Mouse (Mus musculus): ENCODE results near the gene Il20rb.

- TF ChIP-seq EP300 (optimal IDR thresholded peaks at IDR 0.05), result no peak
- no peak for TF ChIP-seq CTCF (IDR thresholded peaks at IDR 0.05; ENCODE audit: low read depth)
Measured at GRCm38 (mm10) chr9:100486431-100486830, at the start of gene Il20rb.
